Mouse (Mus musculus): ENCODE results near the gene Sel1l3.

Gene Sel1l3

GRCm38 (mm10) chr5:53175195-53175594 is 38.5 kb downstream of the Sel1l3 start:
- in situ Hi-C loops (cut with MboI, MseI), result no loop called here

GRCm38 (mm10) chr5:53174461-53174860 is 39.3 kb downstream of the Sel1l3 start:
- in situ Hi-C loops (cut with MboI, MseI), result no loop called here

GRCm38 (mm10) chr5:53172908-53173307 is 40.8 kb downstream of the Sel1l3 start:
- in situ Hi-C loops (cut with MboI, MseI), result no loop called here

- in situ Hi-C loops (cut with MboI, MseI), result no loop called here
Observed at GRCm38 (mm10) chr5:53172256-53172636, 41.5 kb downstream of the Sel1l3 start.

GRCm38 (mm10) chr5:53171611-53172255 is 42.0 kb downstream of the Sel1l3 start:
- in situ Hi-C loops (cut with MboI, MseI), result no loop called here

- in situ Hi-C loops (cut with MboI, MseI), result no loop called here
Observed at GRCm38 (mm10) chr5:53167564-53167963, 46.2 kb downstream of the Sel1l3 start.

- in situ Hi-C loops (cut with MboI, MseI), result no loop called here
Observed at GRCm38 (mm10) chr5:53165672-53166071, 48.1 kb downstream of the Sel1l3 start.

GRCm38 (mm10) chr5:53162436-53162835 is 51.3 kb downstream of the Sel1l3 start:
- in situ Hi-C loops (cut with MboI, MseI), result no loop called here

GRCm38 (mm10) chr5:53161506-53162186 is 52.1 kb downstream of the Sel1l3 start:
- in situ Hi-C loops (cut with MboI, MseI), result no loop called here

GRCm38 (mm10) chr5:53160207-53160606 is 53.5 kb downstream of the Sel1l3 start:
- in situ Hi-C loops (cut with MboI, MseI), result no loop called here

- in situ Hi-C loops (cut with MboI, MseI), result no loop called here
Observed at GRCm38 (mm10) chr5:53159631-53160030, 54.1 kb downstream of the Sel1l3 start.

- in situ Hi-C loops (cut with MboI, MseI), result no loop called here
Observed at GRCm38 (mm10) chr5:53159166-53159565, 54.6 kb downstream of the Sel1l3 start.

GRCm38 (mm10) chr5:53155985-53156679 is 57.6 kb downstream of the Sel1l3 start:
- in situ Hi-C loops (cut with MboI, MseI), result no loop called here

GRCm38 (mm10) chr5:53154501-53154900 is 59.2 kb downstream of the Sel1l3 start:
- in situ Hi-C loops (cut with MboI, MseI), result no loop called here

GRCm38 (mm10) chr5:53154078-53154477 is 59.6 kb downstream of the Sel1l3 start:
- in situ Hi-C loops (cut with MboI, MseI), result no loop called here

GRCm38 (mm10) chr5:53153144-53153543 is 60.6 kb downstream of the Sel1l3 start:
- in situ Hi-C loops (cut with MboI, MseI), result no loop called here

GRCm38 (mm10) chr5:53151379-53151960 is 62.3 kb downstream of the Sel1l3 start:
- in situ Hi-C loops (cut with MboI, MseI), result no loop called here

- in situ Hi-C loops (cut with MboI, MseI), result no loop called here
Observed at GRCm38 (mm10) chr5:53148960-53149685, 64.6 kb downstream of the Sel1l3 start.

GRCm38 (mm10) chr5:53148160-53148923 is 65.4 kb downstream of the Sel1l3 start:
- in situ Hi-C loops (cut with MboI, MseI), result no loop called here

- in situ Hi-C loops (cut with MboI, MseI), result no loop called here
Observed at GRCm38 (mm10) chr5:53147418-53147817, 66.3 kb downstream of the Sel1l3 start.

GRCm38 (mm10) chr5:53146684-53147061 is 67.1 kb downstream of the Sel1l3 start:
- in situ Hi-C loops (cut with MboI, MseI), result no loop called here

Measured in T-helper 2 cell (primary cell).